Mouse (Mus musculus): ENCODE measurements at regions not wholly inside any gene's neighbourhood (a gene's known extent, or its start where the extent isn't known, plus 50 kb on each side); places are given as distances from the start of the nearest gene placed in this dataset.

DNA sequence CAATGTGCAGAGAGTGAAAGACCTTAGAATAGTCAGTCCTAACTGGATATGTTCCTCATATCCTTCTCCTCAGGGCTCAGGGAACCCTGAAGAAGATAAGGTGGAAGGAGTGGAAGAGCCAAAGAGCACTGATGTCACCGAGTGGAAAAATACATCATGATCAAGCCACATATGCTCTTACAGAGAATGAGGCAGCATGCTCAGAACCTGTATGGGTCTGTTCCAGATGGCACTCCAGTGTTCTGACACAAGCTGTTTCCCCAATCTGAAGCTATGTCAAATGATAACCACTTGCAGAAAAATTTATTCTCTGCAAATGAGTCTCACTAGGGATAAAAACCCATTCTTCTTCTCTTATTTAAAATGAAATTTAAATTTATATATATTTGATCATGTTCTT is 572.6 kb upstream of the Robo2 start:
- no peak for DNase-seq (ENCODE audit: low spot score in 2 of 2)

DNA sequence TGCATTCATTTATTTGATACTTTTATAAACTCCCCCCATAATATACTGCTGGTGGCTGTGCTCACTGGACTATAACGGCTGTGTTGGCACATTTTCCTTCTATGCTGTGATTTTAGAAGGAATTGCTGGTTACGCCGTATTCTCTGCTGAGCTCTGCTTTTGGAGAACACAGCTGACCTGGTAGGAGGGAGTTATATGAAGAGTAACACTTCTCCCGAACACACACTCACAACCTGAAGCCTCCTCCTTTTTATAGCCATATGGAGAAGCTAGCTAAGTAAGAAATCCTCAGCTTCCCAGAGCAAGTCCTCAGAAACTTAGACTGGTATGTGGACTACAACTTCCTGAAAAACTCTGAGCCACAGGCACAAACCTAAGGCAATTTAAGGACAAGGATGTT is 554.5 kb upstream of the Robo2 start:
- no peak for DNase-seq (ENCODE audit: low spot score in 2 of 2)

DNA sequence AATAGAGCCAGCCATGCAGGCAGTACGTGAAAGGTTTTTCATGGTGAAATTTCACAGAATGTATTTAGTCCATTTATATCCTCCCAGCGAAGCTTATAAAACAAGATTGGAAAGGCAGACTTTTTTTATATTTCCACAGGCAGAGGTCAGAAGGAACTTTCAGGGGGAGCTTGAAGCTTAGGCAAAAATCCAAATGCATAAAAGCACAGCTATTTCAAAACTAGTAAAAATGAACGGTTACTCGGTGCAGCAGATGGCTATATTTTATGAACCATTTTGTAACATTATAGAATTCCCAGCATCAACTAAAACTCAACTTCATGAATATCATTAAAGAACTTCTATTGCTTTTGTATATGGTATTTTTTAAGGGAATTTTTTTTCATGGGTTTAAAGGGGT is 518.1 kb upstream of the Robo2 start:
- DNase-seq (ENCODE audit: low spot score in 2 of 2) = no peak

DNA sequence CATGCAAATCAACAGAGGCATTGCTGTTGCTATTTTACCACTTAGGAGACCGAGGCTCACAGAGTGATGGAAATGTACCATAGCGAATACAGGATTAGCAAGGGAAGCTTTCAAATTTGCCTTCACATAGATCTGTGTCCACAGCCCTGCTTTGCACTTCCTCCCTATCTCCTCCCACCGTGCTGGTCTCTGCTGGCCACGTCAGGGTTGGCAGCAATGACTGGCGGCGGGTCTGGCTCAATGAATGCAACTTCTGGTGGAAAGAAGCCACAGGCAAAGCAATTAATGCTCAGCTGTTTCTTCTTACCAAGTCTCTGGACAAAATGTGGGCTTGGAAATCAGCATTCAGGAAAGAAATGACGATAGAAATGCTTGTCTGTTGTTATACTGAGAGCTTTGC is 489.2 kb upstream of the Robo2 start:
- no peak for DNase-seq (ENCODE audit: low spot score in 2 of 2)

DNA sequence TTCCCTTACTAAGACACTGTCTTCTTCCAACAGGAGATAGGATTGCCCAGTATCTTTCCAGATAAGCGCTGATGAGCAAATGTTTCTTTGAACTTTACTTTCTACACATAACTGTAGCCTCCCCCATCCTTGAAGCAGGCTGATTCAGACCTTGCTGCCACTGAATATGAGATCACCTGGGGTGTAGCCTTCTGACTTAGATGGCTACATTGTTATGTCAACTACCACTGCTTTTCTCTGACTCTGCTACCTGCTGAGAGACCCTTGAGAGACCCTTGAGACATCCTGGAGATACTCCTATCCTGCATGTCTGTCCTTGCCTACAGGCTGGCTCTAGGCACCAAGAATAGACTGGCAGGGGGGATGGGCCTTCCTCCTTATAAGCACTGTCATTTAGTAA is 476.1 kb upstream of the Robo2 start:
- DNase-seq (ENCODE audit: low spot score in 2 of 2) = no peak

DNA sequence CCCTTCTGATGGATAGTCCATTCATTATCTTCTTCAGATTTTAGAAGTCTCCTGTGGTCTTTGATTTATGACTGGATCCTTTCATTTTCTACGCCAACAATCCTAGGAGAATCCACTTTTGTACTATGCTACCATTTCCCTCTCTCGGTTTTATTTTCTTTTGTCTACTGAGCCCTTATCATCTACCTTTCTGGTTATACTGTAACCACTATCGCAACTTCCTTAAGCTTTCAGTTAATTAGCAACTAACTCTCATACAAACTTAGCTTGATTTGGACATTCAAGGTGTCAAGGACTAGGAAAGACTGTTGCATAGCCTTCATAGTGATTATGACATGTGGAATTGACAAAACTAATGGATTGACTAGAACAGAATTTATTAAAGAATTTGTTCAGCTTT is 467.0 kb upstream of the Robo2 start:
- no peak for DNase-seq (ENCODE audit: low spot score in 2 of 2)

DNA sequence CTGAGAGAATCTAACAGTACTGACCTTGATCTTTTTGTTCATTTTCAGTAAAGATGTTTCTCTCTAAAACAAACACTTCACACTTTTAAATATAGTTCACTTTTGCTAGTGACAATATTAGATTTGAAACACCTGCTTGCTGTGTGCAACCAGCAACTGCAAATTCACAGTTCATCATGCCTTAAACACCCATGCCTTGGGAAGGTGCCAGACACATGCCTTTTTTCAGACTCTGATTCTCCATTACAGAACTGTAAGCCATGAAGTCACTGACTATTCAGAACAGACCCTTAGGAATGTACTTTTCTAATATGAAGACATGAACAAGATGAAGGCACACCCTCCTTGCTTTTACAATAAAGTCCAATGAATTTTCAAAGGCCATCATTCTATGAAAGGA is 462.1 kb upstream of the Robo2 start:
- no peak for DNase-seq (ENCODE audit: low spot score in 2 of 2)

DNA sequence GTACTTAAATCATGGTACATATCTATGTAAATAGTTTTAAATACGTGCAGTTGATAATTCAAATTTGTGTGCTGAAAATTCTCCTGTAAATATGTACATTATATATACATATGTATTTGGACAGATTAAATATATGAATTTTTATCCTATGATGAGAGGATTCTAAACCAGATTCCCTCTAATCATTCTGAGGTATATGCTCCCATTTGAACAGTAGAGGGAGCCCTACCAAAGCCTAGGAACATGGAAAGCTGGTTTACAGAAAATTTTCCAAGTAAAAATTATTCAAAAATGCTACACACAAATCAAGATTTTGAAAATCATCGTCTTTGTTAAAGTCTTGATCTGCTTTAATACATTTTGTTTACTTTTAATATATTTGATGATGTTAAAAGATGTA is 446.1 kb upstream of the Robo2 start:
- DNase-seq (ENCODE audit: low spot score in 2 of 2) = no peak

DNA sequence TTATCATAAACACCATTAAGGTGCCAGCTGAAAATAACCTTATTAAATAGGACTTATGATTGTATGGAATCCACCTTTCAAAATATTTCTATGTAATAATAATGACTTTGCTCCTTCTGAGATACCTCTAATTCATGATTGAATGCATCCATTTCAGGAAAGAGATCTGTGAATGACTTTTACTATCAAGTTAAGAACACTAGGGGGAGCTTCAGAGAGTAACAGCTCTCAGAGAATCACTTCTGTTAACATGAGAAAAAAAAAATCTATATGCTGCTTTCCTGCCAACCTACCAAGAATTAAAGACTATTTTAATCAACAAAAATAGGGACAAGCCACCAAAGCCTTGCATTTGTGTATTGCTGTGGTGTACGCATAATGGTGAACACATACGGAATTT is 428.4 kb upstream of the Robo2 start:
- DNase-seq (ENCODE audit: low spot score in 2 of 2) = no peak

DNA sequence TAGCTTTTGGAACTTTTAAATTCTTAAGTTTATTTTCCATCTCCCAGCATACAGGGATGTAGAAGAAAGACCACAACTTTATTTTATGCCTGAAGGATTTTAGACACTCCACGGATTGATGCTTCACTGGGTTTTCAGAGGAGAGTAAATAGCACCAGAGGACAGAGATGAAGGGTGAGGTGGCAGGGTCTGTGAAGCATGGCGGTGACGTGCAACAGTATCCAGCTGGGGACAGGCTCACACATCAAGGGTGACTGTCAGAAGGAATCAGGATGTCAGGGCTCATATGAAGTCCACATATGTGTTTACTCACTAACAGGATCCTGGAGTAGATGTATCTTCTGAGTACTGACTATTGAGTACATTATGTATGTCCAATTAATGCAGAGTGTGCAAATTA is 402.8 kb upstream of the Robo2 start:
- DNase-seq (ENCODE audit: low spot score in 2 of 2) = no peak

DNA sequence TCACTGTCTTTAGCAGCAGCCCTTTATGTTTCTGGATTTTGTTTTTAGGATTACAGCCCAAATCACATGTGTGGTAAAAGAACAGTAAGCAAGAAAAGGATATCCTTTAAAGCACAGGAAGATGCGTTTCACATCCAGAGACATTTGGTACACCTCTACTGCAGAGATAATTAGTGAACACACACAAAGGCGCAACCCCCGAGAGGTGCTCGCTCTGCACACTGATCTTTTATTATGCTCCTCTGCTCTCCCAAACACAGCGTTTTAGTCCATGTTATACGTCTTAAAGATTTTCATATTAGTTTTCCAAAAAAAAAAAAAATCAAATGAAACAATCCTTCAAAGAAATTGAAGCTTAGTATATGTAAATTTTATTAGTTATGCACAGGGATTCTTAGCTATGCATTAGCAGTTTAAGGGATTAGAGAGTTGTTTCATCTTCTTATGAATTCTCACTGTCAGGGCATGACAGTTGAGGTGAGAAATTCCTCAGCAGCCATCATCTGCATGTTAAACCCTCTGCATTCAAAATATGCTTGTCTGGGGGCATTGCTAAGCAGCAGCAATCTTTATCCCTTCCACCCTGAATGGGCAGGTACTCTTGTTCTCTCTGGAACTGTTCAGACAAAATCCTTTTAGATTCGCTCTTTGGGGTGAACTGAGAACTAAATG is 397.7 kb upstream of the Robo2 start:
- DNase-seq (ENCODE audit: low spot score in 2 of 2) = no peak

DNA sequence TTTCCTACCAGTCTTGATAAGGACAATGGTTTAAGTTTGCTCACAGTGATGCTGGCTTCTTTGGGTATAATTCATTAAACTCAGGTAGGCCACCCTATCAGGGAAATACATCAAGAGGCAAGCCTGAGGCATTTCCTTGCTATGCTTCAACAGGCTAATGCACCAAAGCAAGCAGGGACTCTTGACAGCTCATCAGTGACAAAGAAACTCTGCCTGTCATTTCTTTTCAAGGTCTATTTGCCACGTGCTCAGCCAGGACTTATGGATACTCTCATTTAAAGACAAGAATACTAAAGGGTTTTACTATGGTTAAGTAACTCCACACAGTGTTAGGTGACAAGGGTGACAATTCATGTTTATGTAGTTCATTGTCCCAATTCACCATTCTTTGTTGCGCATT is 395.1 kb upstream of the Robo2 start:
- no peak for DNase-seq (ENCODE audit: low spot score in 2 of 2)

DNA sequence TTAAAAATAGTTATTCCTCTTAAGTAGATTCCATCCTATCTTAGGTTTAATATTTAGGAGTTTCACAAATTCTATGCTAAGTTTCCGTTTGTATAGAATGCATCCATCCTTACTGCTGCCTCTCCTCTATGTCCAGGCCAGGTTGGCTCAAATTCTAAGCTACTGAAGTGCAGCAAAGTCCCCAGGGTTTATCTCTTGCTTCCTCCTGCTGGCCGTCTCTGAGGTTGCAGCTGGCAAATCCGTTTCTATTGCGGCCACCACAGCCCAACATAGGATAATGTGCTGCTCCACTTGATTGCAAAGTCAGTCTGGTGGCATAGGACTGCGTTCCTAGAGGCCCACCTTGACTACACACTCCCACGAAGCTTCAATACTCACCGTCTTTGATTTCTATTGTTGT is 389.7 kb upstream of the Robo2 start:
- DNase-seq (ENCODE audit: low spot score in 2 of 2) = peak in 1 of 2 experiments; percentile 1

DNA sequence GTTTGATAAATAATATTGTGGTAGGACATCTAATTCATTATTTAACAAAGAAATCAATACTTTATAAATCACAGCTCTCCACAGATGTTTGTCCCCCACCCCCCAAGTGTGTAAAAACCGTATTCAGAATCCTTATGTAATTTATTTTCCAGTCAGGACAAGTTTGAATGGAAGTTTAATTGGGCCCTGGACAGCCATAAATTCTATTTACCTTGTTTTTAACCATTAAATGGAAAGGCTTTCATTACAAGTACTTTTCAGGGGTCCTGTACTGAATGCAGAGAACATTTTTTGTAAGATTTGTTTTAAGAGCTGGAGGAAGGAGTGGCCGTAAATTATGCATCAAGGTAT is 384.7 kb upstream of the Robo2 start:
- no peak for DNase-seq (ENCODE audit: low spot score in 2 of 2)

DNA sequence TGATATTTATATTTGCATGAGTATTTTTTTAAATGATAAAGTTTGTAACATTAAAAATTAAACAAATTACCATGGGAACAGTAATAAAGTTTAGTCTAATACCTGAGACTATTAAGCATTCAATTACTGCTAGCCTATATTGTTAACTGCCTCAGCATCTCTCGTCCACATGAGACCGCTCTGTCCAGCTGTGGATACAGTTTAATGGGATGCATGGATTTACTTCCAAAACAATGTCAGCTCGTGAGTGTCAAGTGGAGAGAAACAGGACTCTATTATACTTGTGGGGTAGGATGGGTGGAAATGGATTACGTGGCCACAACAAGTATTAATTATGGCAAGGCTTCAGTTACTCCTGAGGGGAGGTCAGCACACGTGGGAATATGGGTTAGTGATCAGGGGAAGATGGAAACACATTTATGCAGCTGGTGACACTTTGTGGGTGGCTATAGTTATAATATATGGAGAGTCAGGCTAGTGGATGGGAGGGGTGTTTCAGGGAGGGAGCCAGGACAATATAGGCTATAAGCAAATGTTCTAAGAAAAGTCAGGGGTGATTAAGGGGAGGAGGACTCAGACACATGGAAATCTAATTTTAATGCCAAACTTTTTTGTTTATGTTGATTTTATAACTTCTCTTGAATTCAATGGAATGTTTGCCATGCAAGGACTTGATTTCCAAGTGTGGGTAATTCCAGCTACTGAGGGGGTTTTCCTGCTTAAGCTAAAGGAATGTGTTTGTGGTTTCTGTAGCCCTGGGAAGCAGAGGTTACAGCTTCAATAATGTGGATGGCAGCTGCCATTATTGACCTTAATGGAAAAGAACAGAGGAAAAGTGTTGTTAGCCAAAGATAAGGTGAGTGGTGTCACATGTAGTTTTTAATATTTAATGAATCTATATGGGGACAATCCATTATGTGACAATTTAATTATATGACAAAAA is 384.0 kb upstream of the Robo2 start:
- no peak for DNase-seq (ENCODE audit: low spot score in 2 of 2)

DNA sequence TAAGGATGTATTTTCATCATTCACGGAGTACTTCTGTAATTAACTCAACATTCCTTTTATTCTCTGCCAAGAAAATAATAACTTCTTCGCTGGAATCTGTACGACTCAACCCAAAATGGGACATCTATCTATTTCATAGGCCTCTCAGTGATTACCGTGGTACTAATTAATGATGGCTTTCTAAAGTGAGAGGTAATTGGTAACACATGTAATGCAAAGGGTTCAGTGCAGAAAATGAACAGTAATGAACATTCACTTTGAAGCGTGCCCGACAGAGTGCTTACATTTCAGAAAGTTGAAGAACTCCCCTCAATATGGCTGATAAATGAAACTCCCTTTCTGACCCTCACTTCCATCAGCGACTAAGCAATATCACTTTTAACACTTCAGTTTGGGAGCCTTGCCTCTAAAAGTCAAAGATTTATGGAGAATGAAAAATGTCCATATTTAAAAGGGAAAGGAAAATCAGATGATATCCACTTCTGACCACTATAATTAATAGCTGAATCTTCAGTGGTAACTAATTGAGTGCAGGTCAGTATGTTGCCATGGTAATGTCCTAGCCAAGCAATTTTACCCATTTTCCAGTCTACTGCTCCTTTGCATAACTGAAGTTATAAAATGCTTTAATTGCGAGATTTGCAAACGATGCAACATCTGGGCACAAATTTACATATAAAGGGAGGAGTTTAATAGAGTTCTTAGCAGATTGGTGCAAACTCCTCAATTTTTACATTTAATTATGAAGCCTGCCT is 373.9 kb upstream of the Robo2 start:
- DNase-seq (ENCODE audit: low spot score in 2 of 2) = no peak

DNA sequence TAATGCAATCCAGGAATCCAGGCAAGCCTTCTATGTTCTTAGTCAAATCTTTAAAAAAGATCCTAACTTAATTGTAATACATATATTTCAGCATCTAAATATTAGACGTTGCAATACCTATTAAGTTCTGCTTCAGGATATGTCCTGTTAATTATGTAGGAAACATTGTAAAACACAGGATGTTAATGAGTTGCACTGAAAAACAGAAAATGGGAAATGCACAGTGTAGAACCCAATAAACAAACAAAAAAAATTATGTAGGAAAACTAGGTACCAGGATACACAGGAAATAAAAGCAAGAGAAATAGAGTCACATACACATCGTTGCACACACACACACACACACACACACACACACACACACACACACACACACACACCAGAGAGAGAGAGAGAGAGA is 368.8 kb upstream of the Robo2 start:
- DNase-seq (ENCODE audit: low spot score in 2 of 2) = no peak

DNA sequence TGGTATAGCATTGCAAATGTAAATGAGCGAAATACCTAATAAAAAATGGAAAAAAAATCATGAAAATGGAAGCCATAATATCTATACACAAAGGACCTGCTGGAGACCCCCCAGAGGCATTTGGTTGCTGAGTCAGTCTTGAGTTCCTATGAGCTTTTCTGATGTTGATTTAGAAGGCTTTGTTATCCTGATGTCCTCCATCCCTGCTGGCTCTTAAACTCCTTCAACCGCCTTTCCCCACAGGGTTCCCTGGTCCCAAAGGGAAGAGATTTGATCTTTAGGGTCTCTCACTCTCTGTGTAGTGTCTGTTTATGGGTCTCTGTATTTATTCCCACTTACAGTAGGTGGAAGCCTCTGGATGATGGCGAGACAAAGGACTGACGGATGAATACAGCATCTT is 356.6 kb upstream of the Robo2 start:
- DNase-seq (ENCODE audit: low spot score in 2 of 2) = no peak

DNA sequence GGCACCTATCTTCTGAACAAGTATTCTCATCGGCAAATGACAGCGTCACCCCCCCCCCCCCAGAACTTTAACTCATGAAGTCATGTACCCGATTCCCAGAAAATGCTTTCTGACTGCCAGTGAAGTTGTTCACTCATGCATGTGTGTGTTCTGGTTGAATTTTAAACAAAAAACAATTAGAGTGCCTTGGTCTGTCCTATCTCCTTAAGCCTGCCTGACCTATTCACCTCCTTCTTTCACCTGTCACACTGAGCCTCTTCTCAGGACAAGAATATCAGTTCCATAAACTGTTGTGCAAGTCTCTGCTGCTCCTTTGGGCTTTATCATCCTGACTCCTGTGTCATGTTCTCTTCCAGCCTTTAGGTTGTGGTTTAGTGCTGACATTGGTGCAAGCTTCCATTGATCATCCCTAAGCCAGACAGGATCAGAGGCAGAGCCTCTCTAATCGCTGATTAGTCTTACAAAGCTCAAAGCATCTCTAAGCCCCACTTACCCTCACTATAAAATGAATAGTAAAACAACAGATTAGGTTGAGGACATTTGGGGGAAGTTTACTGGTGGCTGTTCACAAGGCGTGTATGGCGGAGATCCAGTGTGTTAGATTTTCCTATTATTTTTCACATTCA is 345.2 kb upstream of the Robo2 start:
- no peak for DNase-seq (ENCODE audit: low spot score in 2 of 2)

DNA sequence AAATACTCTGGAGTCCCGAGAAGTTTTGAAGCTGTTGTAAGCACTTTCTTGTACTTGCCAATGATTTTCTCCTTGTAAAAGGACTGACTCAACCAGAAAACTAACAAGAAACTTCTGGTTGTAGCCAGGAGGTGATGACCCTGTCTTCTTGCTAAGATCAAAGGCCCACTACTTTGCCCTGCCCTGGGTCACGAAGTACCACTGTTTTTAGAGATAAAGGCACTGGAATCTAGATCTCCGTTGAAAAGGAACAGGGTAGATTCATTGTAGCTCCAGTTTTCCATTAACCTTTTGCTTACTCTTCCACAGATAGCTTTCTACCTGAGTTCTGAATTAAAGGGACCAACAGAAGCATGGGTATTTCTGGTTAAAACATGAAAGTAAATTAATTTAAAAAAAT is 339.3 kb upstream of the Robo2 start:
- no peak for DNase-seq (ENCODE audit: low spot score in 2 of 2)

DNA sequence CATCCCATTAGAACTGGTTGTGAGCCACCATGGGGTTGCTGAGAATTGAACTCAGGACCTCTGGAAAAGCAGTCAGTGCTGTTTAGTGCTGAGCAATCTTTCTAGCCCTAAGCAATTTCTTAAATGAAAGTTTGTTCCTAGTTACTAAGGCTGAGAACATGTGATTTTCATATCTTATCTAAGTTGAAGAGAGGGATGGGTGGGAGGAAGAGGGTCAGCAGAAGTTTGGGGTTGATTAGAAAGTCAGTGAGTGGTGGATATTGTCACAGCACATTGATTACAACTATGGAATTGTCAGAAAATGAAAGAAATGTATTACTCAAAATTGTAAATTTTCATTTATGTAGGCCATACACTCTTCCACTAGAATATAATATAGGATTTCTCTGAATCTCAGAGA is 337.4 kb upstream of the Robo2 start:
- no peak for DNase-seq (ENCODE audit: low spot score in 2 of 2)

DNA sequence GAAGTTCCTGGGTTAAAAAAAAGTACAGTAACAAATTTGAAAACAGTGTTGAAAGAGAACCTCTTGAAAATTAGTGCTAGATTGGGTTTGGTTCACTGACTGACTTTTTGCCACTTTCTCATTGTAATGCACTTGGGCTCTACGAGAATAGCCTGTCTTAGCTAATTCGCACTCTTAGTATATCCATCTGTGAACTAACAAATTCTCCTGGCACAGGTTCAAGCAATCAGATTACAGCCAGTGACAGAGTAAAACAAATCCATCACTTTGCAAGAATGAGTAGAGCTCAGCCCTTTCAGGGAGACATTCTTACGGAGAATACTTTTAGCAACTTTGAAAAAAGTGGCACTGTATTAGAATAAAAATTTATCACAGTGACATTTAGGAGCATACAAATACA is 331.9 kb upstream of the Robo2 start:
- DNase-seq (ENCODE audit: low spot score in 2 of 2) = no peak
